Mouse (Mus musculus) ES-E14 (cell line): Measurements from ENCODE around the gene Tox4.

Experiments used
- CHD2 ChIP-seq: IDR thresholded peaks from 2 replicates; pipeline ENCODE4 v1.6.1; 2014; ENCODE audit warnings: mild to moderate bottlenecking, low read depth, low read length, inconsistent platforms
- ZNF384 ChIP-seq: IDR thresholded peaks from 2 replicates; pipeline ENCODE4 v1.6.1; 2012; ENCODE audit warnings: low read depth, low read length, inconsistent platforms

DNA sequence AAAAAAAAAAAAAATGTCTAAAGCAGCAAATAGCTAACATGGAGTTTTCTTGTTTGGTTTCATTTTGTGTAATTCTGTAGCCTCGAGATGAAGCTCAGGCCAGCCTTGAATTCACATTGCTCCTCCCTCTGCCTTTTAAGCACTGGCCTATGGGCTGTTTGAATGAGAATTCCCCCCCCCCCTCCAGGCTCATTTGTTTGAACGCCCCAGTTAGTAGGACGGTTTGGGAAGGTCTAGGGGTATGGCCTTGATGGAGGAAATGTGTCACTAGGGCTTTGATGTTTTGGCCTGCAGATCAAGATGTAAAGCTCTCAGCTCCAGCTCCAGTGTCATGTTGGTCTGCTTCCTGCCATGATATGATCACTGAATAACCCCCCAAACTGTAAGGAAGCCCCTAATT is 6.2 kb upstream of the Tox4 start:
- TF ChIP-seq ZNF384 (no peak), CHD2 (no peak)
